Mouse (Mus musculus): ENCODE data around the gene Angpt4. TPM values are rescaled to one million over a fixed set of nuclear protein-coding genes. Genes with fewer than 3 reads are reported as not detected.
A peak's percentile ranks its signal among the peaks of the same experiment; 100 is the strongest.

The Angpt4 gene
- polyA plus RNA-seq, 1 experiment = 0.10 TPM

DNA sequence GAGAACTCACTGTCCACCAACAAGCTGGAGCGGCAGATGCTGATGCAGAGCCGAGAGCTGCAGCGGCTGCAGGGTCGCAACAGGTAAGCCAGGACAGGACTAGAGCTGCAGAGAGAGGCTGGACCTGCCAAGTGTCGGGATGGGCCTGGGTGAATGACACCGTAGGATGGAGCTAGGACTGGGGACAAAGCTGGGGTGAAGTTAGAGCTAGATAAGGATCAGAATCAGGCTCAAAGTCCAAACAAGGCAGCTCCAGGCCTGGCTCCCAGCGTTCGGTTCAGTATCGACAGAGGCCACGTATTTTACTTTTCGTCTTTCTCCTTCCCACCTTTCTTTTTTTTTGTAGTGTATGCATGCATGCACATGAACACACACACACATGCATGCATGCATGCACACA lies 16.1 kb downstream of the Angpt4 start:
- TF ChIP-seq POLR2A (IDR thresholded peaks at IDR 0.05; ENCODE audit: extremely low read depth, insufficient read depth, low read length) = no peak
- no peak for TF ChIP-seq CTCF (IDR thresholded peaks at IDR 0.05; ENCODE audit: extremely low read depth, insufficient read depth, low read length)
- Histone ChIP-seq H3K27ac (ENCODE audit: insufficient read depth, low read length) (no peak overlapping the region), H3K4me3 (ENCODE audit: insufficient read depth, low read length) (no peak overlapping the region), H3K4me1 (ENCODE audit: control insufficient read depth, insufficient read depth, low read length) (no peaks in the 10 kb centered on the region)

DNA sequence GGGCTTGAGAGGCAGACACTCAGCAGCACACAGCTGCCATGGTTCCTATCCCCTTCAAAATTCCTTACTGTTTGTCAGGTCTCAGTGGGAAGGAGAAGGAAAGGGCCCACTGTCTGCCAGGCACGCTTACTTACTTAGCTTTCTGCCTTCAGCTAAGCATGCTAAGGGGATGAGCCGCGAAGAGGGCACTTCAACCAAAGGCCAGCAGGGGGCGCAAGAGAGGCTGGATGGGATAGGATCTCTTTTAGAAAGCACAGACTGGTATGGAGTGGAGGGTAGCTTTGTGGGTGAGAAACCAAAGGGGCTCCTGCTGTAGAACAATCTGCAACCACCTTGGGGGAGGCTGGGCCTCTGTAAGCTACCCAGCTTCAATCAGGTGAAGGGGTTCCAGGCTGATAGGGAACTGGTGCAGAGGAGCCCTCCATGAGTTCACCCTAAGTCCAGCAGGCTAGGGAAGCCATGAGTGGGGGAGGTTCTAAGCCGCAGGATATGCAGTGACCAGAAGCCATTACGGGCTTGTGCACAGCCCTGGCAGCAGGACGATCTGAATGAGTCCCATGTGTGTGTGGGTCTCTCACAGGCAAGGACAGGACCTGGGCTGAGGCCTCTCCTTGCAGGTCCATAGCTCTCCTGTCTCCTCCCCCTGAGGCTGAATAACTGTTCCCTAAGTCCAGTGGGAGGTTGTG lies 19.5 kb downstream of the Angpt4 start:
- TF ChIP-seq CTCF (IDR thresholded peaks at IDR 0.05; ENCODE audit: extremely low read depth, insufficient read depth, low read length) (peak; percentile 78), POLR2A (IDR thresholded peaks at IDR 0.05; ENCODE audit: extremely low read depth, insufficient read depth, low read length) (no peak)
- H3K27ac ChIP-seq (ENCODE audit: insufficient read depth, low read length) = no peak overlapping the region
- H3K4me1 ChIP-seq (ENCODE audit: control insufficient read depth, insufficient read depth, low read length) = no peaks in the 10 kb centered on the region
- H3K4me3 ChIP-seq (ENCODE audit: insufficient read depth, low read length) = no peak overlapping the region

DNA sequence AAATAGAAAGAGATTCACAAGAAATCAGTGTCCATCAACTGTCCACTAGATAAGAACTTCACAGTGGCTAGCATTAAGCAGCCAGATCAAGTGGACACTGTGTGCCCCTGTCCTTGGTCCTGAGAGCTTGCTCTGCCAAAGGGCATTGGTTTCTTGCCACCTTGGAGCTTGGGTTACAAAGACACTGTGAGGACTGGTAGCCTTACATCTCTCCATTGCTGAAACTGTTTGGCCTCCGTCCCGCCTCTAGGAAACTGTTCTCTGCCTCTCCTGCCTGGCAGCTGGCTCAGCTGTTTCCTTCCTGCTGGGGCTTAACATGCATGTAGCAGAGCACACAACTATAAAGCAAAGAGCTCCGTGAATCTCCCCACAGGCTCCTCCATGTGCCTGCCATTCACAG lies 26.9 kb downstream of the Angpt4 start:
- TF ChIP-seq POLR2A (IDR thresholded peaks at IDR 0.05; ENCODE audit: extremely low read depth, insufficient read depth, low read length) (no peak), CTCF (IDR thresholded peaks at IDR 0.05; ENCODE audit: extremely low read depth, insufficient read depth, low read length) (no peak)
- Histone ChIP-seq H3K4me1 (ENCODE audit: control insufficient read depth, insufficient read depth, low read length) (no peaks in the 10 kb centered on the region), H3K27ac (ENCODE audit: insufficient read depth, low read length) (no peak overlapping the region), H3K4me3 (ENCODE audit: insufficient read depth, low read length) (no peak overlapping the region)

DNA sequence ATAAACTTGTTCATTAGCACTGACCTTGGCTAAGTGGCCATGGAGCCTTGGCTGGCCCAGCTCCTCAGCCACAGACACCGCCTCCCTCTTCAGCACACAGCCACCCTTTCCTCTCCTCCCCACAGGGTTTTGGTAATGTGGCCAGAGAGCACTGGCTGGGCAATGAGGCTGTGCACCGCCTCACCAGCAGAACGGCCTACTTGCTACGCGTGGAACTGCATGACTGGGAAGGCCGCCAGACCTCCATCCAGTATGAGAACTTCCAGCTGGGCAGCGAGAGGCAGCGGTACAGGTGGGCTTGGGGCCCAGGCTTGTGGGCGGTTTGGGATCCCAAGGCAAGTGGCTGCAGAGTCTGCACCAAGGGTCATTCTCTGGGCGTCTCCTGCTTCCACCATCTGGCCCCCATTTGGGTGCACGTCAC lies 27.8 kb downstream of the Angpt4 start:
- H3K4me1 ChIP-seq (ENCODE audit: control insufficient read depth, insufficient read depth, low read length) = no peaks in the 10 kb centered on the region
- H3K4me3 ChIP-seq (ENCODE audit: insufficient read depth, low read length) = no peak overlapping the region
- no peak for TF ChIP-seq CTCF (IDR thresholded peaks at IDR 0.05; ENCODE audit: extremely low read depth, insufficient read depth, low read length)
- no peak for TF ChIP-seq POLR2A (IDR thresholded peaks at IDR 0.05; ENCODE audit: extremely low read depth, insufficient read depth, low read length)
- no peak overlapping the region for H3K27ac ChIP-seq (ENCODE audit: insufficient read depth, low read length)

DNA sequence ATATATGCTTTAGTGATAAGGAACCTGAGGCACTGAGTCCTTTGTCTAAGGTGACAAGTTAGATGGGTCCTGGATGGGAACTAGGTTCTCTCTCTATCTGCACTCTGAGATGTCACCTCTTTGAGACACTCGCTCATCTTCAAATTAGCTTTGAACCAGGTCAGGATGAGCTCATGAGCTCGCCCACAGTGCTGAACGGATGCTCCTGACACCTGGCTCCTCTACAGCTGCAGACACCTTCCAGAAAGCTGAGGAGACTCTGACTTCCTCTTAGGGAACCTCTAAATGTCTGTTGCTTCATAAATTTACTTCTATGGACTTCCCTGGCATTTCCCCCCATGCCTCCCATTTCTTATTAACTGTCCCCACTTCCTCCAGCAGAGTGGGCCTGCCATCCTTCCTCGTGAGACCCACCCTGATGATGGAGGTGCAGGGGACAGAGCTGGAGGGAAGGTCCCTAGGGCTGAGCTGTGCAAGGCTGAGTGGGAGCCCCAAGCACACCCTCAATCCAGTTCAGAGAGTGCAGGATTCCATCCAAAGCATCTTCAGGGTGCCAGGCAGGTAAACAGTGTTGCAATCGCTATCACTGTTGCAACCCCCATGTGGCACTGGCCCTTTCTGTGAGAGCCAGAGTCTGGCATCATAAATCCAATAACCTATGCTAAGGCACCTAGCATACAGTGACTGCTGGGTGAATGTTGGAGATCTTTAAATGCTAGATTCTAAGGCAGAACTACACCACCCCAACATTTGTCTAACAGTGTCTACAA lies 28.8 kb downstream of the Angpt4 start:
- Histone ChIP-seq H3K27ac (ENCODE audit: insufficient read depth, low read length) (no peak overlapping the region), H3K4me3 (ENCODE audit: insufficient read depth, low read length) (no peak overlapping the region), H3K4me1 (ENCODE audit: control insufficient read depth, insufficient read depth, low read length) (no peaks in the 10 kb centered on the region)
- TF ChIP-seq CTCF (IDR thresholded peaks at IDR 0.05; ENCODE audit: extremely low read depth, insufficient read depth, low read length) (no peak), POLR2A (IDR thresholded peaks at IDR 0.05; ENCODE audit: extremely low read depth, insufficient read depth, low read length) (no peak)

- Histone ChIP-seq H3K27ac (ENCODE audit: insufficient read depth, low read length) (no peak overlapping the region), H3K4me3 (ENCODE audit: insufficient read depth, low read length) (no peak overlapping the region), H3K4me1 (ENCODE audit: control insufficient read depth, insufficient read depth, low read length) (no peaks in the 10 kb centered on the region)
- TF ChIP-seq POLR2A (IDR thresholded peaks at IDR 0.05; ENCODE audit: extremely low read depth, insufficient read depth, low read length) (no peak), CTCF (IDR thresholded peaks at IDR 0.05; ENCODE audit: extremely low read depth, insufficient read depth, low read length) (peak; percentile 50)
Observed at GRCm38 (mm10) chr2:151941269-151941668, 30.3 kb downstream of the Angpt4 start.

DNA sequence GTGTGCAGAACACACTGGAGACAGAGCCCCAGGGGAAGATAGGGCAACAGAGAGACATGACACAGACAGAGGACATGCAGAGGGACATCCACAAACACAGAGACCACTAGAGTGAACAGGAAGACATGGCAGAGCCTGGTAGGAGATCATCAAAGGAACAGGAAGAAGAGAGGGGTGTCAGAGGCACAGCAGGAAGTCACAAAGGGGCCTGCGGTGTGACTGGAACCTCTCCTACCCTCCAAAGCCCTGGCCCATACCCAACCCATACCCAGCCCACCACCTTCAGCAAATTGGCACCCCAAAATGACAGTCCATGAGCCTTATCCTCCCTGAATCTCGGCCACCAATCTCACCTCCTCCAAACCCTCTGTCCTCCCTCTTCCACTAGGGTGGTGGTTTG lies 33.1 kb downstream of the Angpt4 start:
- Histone ChIP-seq H3K4me1 (ENCODE audit: control insufficient read depth, insufficient read depth, low read length) (no peaks in the 10 kb centered on the region), H3K4me3 (ENCODE audit: insufficient read depth, low read length) (no peak overlapping the region), H3K27ac (ENCODE audit: insufficient read depth, low read length) (no peak overlapping the region)
- TF ChIP-seq POLR2A (IDR thresholded peaks at IDR 0.05; ENCODE audit: extremely low read depth, insufficient read depth, low read length) (no peak), CTCF (IDR thresholded peaks at IDR 0.05; ENCODE audit: extremely low read depth, insufficient read depth, low read length) (no peak)

- Histone ChIP-seq H3K27ac (ENCODE audit: insufficient read depth, low read length) (no peak overlapping the region), H3K4me1 (ENCODE audit: control insufficient read depth, insufficient read depth, low read length) (no peaks in the 10 kb centered on the region), H3K4me3 (ENCODE audit: insufficient read depth, low read length) (no peak overlapping the region)
- TF ChIP-seq POLR2A (IDR thresholded peaks at IDR 0.05; ENCODE audit: extremely low read depth, insufficient read depth, low read length) (no peak), CTCF (IDR thresholded peaks at IDR 0.05; ENCODE audit: extremely low read depth, insufficient read depth, low read length) (no peak)
Observed at GRCm38 (mm10) chr2:151947617-151948016, 36.6 kb downstream of the Angpt4 start.

DNA sequence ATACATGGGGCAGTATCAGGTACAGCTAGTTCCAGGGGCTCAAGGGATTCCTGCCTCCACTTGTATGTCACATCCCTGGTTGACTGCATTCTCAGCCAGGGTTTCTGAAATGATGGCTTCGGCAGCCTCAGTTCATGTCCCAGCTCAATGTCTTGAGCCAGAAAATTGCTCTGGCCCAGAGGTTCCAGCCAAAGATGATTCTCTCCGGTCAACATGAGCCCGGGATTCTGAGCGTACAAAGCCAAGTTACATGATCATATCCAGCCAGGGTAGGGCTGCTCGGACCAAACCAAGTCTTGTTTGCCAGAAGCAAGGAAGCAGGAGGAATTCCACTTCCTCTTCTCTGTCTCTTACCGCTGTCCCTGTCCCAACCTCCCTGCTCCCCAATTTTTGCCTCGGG lies 37.3 kb downstream of the Angpt4 start:
- H3K27ac ChIP-seq (ENCODE audit: insufficient read depth, low read length) = no peak overlapping the region
- TF ChIP-seq CTCF (IDR thresholded peaks at IDR 0.05; ENCODE audit: extremely low read depth, insufficient read depth, low read length) = no peak
- TF ChIP-seq POLR2A (IDR thresholded peaks at IDR 0.05; ENCODE audit: extremely low read depth, insufficient read depth, low read length) = no peak
- H3K4me1 ChIP-seq (ENCODE audit: control insufficient read depth, insufficient read depth, low read length) = no peaks in the 10 kb centered on the region

More for the DNA sequence above, 37.3 kb downstream of the Angpt4 start:
- no peak overlapping the region for H3K4me3 ChIP-seq (ENCODE audit: insufficient read depth, low read length)
